Mouse (Mus musculus) heart, embryonic 11.5 days (tissue): Measurements from ENCODE around the gene Irak1. TPM values are rescaled to one million over a fixed set of nuclear protein-coding genes. Genes with fewer than 3 reads are reported as not detected.

Experiments used
- microRNA counts: library from miRNA; unstranded; fragments of <30 nt; microRNA quantifications from one replicate; lab custom pipeline; 2015
- microRNA-seq: library from miRNA; unstranded; fragments of <30 nt; microRNA quantifications from one replicate; pipeline ENCODE4, GENCODE M21; 2016; ENCODE audit warnings: borderline number of aligned reads
- polyA plus RNA-seq: library from polyadenylated mRNA; unstranded; fragments of >200 nt; fragmentation: Nextera tagmentation; extraction: Ambion mirVana; gene quantifications from 2 replicates; pipeline ENCODE4 v1.2.1, GENCODE M21; 2014

Gene Irak1
- polyA plus RNA-seq, 1 experiment from 2014 or later, result 40.7 TPM

MicroRNAs within 50 kb of the gene (microRNA counts, 519-probe panel; counts per million panel counts)
- 32.2 counts per million for microRNA mmu-miR-718 (lab: Ali Mortazavi, UCI)

Small RNA genes within 50 kb of the gene (microRNA-seq; reads per million reads assigned to microRNA genes)
- gene Mir5132 (2.1 reads per million, percentile 26 among the genes with 10 or more reads in this experiment), gene Mir718 (0.27 reads per million)

Other genes starting within 250 kb of the Irak1 start
- 52.6 and 57.9 TPM in 2 replicates for gene Srpk3, start 249.5 kb downstream of the Irak1 start, polyA plus RNA-seq
- gene Idh3g, start 237.0 kb downstream of the Irak1 start, polyA plus RNA-seq, result 285 and 302 TPM in 2 replicates
- 159 and 162 TPM in 2 replicates for gene Ssr4, start 236.9 kb downstream of the Irak1 start, polyA plus RNA-seq
- 0.33 and 0.46 TPM in 2 replicates for gene Pdzd4, start 198.9 kb downstream of the Irak1 start, polyA plus RNA-seq
- not detected in 2 replicates for gene Avpr2, start 131.8 kb downstream of the Irak1 start, polyA plus RNA-seq
- 1.3 and 2.2 TPM in 2 replicates for gene L1cam, start 127.8 kb downstream of the Irak1 start, polyA plus RNA-seq
- 0.96 and 1.3 TPM in 2 replicates for gene Arhgap4, start 102.0 kb downstream of the Irak1 start, polyA plus RNA-seq
- gene Naa10, start 102.0 kb downstream of the Irak1 start, polyA plus RNA-seq, result 94.3 and 96.5 TPM in 2 replicates
- 51.6 and 64.0 TPM in 2 replicates for gene Renbp, start 93.1 kb downstream of the Irak1 start, polyA plus RNA-seq
- 42.6 and 52.1 TPM in 2 replicates for gene Hcfc1, start 57.6 kb downstream of the Irak1 start, polyA plus RNA-seq
- gene Opn1mw, start 103.5 kb upstream of the Irak1 start, polyA plus RNA-seq, result not detected in 2 replicates
- 9.8 and 11.9 TPM in 2 replicates for gene Mecp2, start 111.4 kb upstream of the Irak1 start, polyA plus RNA-seq
- not detected in 2 replicates for gene Tex28, start 143.9 kb upstream of the Irak1 start, polyA plus RNA-seq
- gene Tktl1, start 153.3 kb upstream of the Irak1 start, polyA plus RNA-seq, result not detected in 2 replicates
- 170 and 219 TPM in 2 replicates for gene Flna, start 225.9 kb upstream of the Irak1 start, polyA plus RNA-seq
- gene Emd, start 230.8 kb upstream of the Irak1 start, polyA plus RNA-seq, result 16.7 and 22.3 TPM in 2 replicates
- gene Rpl10, start 246.9 kb upstream of the Irak1 start, polyA plus RNA-seq, result 532 and 534 TPM in 2 replicates